Mouse (Mus musculus) testis, adult 2 months (tissue): ENCODE data around the gene Mapk8ip1. TPM values are rescaled to one million over a fixed set of nuclear protein-coding genes. Genes with fewer than 3 reads are reported as not detected.
A peak's percentile ranks its signal among the peaks of the same experiment; 100 is the strongest.

Experiments
- H3K27ac ChIP-seq: fragments of 200-500 bp; 2 replicates; pipeline ENCODE4 v1.5.1; 2012; ENCODE audit warnings: low read depth, low read length; ENCODE audit not compliant: control insufficient read depth, insufficient read depth
- H3K27me3 ChIP-seq: fragments of 200-500 bp; 2 replicates; pipeline ENCODE4 v1.6.1; 2012; ENCODE audit warnings: mild to moderate bottlenecking, low read length, moderate library complexity; ENCODE audit not compliant: control insufficient read depth, insufficient read depth
- H3K36me3 ChIP-seq: fragments of 200-500 bp; 2 replicates; pipeline ENCODE4 v1.6.1; 2012; ENCODE audit warnings: mild to moderate bottlenecking, low read length; ENCODE audit not compliant: control insufficient read depth, insufficient read depth
- H3K4me1 ChIP-seq: fragments of 200-500 bp; 2 replicates; pipeline ENCODE4 v1.6.1; 2012; ENCODE audit warnings: low read length; ENCODE audit not compliant: control insufficient read depth, insufficient read depth
- H3K4me3 ChIP-seq: fragments of 200-500 bp; 2 replicates; pipeline ENCODE4 v1.5.1; 2012; ENCODE audit warnings: low read depth, mild to moderate bottlenecking, low read length, moderate library complexity, mixed read lengths; ENCODE audit not compliant: control insufficient read depth
- CTCF ChIP-seq: fragments of 200-500 bp; IDR thresholded peaks from 2 replicates; pipeline ENCODE4 v1.5.1; 2012; ENCODE audit warnings: low read depth, mild to moderate bottlenecking, inconsistent platforms, low read length, moderate library complexity; ENCODE audit not compliant: control insufficient read depth, insufficient read depth, insufficient replicate concordance
- POLR2A ChIP-seq: fragments of 200-500 bp; IDR thresholded peaks from 2 replicates; pipeline ENCODE4 v1.6.1; 2012; ENCODE audit warnings: low read depth, mild to moderate bottlenecking, inconsistent platforms, low read length, moderate library complexity; ENCODE audit not compliant: control insufficient read depth
- polyA plus RNA-seq: library from polyadenylated mRNA; depleted of rRNA; stranded (reverse); fragments of >200 nt; gene quantifications from 2 replicates; pipeline ENCODE4 v1.2.3, GENCODE M21; 2012

The Mapk8ip1 gene
- polyA plus RNA-seq, 1 experiment: 23.2 TPM

DNA sequence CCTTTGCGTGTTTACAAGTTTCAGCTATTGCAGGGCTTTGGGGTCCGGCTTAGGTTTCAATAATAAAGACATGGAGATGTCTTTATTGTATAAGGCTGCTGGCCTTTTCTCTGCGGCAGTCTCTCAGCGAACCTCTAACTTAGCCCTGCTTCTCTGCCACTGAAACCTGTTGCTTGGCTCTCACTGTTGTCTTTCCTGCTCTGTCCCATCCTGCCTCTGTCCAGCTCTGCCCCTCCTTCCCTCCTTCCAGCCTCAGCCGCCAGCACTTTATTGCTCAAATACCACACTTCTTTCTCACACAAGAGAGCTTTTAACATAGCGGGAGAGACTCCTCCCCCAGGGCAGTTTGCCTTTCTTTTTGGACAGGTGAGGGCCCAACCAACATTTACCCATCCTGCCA, 39.4 kb upstream of the Mapk8ip1 start:
- Histone ChIP-seq H3K27ac (no peak overlapping the region), H3K4me3 (no peak overlapping the region)
- TF ChIP-seq POLR2A (no peak), CTCF (no peak)

DNA sequence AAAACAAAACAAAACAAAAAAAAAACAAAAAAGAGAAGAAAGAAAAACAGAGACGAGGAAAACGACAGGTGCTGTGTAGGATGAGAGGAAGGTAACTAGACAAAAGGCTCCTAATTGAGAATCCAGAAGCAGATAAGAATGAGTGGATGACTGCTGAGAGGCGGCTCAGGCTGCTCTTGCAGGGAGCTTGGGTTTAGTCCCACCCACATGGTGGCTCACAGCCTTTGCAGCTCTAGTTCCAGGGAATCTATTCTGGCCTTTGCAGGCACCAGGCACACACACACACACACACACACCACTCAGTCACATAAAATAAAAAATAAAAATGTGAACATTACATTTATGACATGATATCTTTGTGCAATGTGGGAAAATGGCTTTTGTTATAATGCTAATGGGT, 37.5 kb upstream of the Mapk8ip1 start:
- Histone ChIP-seq H3K36me3 (no peaks in the 10 kb centered on the region), H3K4me1 (peaks cover 7% of the 10 kb centered on the region), H3K27me3 (no peaks in the 10 kb centered on the region), H3K4me3 (no peak overlapping the region), H3K27ac (no peak overlapping the region)
- no peak for TF ChIP-seq CTCF
- no peak for TF ChIP-seq POLR2A

More for the DNA sequence above, 39.4 kb upstream of the Mapk8ip1 start:
- H3K36me3 ChIP-seq: no peaks in the 10 kb centered on the region
- H3K4me1 ChIP-seq: peaks cover 11% of the 10 kb centered on the region
- no peaks in the 10 kb centered on the region for H3K27me3 ChIP-seq

DNA sequence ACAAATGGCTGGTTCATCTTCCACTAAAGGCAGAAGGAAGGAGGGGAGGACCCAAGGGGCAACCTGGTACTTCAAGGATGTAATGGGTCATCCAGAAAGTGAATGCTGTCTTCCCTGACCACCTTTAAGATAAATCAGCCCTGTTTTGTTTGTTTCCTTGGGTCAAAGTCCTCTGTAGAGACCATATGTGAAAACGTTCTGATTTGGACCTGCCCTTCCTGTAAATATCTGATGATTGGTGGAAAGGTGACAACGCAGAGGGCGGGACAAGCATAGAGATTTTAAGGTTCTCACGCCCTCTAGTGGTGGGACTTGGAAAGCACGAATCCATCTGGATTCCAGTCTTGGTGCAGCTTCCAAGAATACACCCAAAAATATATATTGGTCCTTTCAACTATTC, 36.8 kb upstream of the Mapk8ip1 start:
- H3K27me3 ChIP-seq: no peaks in the 10 kb centered on the region
- H3K4me3 ChIP-seq: no peak overlapping the region
- H3K27ac ChIP-seq: no peak overlapping the region
- peaks cover 7% of the 10 kb centered on the region for H3K4me1 ChIP-seq
- TF ChIP-seq POLR2A (no peak), CTCF (peak; percentile 32; the same call in 1 of the 2 replicates)
- H3K36me3 ChIP-seq: no peaks in the 10 kb centered on the region

DNA sequence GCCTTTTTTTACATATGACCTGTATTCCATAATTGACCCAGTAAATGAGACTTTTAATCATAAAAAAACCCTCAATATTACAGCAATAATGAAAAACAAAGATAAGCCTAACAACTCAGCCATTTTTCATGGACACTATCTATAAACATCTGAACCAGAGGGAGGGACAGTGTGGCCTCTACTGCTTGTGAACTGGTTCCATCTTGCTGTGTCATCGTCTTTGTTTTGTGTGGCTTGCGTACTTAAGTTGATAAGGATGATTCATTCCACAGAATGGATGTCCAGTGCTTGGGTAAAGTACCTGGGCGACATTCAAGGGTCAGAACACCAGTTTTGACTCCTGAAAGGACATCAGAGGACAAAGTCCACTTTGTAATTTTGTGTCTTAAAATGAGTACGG, 36.3 kb upstream of the Mapk8ip1 start:
- TF ChIP-seq CTCF (no peak), POLR2A (no peak)
- H3K36me3 ChIP-seq: no peaks in the 10 kb centered on the region
- H3K27ac ChIP-seq: no peak overlapping the region
- H3K27me3 ChIP-seq: no peaks in the 10 kb centered on the region
- peaks cover 9% of the 10 kb centered on the region for H3K4me1 ChIP-seq
- no peak overlapping the region for H3K4me3 ChIP-seq

DNA sequence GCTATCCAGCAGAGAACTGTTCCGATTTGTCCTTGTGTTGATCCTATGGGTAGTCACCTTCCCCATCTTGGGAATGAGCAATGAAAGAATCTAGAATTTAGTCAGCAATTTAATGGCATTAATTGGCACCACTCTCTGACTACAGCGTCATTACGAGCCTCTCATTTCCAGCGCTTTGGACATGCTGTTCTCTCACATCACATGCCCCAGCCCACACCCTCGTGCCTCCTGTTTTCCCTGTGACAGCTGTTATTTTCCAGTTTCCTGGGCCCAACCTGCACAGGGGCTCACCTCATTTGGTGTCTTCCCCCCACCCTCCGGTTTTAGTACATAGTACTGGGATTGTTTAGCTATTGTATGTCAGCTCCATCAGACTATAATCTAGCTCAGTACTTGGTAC, 34.0 kb upstream of the Mapk8ip1 start:
- H3K4me3 ChIP-seq: no peak overlapping the region
- H3K27ac ChIP-seq: 0 out of 2 replicates have a peak overlapping the region, but pooled peaks have one; percentile 26
- H3K27me3 ChIP-seq: no peaks in the 10 kb centered on the region
- H3K36me3 ChIP-seq: no peaks in the 10 kb centered on the region
- TF ChIP-seq POLR2A (no peak), CTCF (no peak)
- H3K4me1 ChIP-seq: peaks cover 17% of the 10 kb centered on the region

DNA sequence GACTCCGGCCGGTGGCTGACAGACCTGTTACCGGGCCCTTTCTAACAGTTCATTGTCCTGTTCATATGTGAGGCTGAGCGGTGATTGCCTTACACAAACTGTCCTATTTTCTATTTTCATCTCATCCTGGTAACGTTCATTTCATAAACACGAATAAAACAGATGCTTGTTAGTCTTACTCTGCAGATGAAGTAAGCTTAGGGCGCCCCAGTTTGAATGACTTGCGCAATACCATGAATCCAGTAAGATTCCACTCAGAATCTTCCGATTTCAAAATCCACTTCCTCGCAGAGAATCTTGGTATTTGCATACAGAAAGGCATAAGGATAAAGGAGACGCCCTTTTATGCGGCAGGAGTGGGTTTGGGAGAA, 33.3 kb upstream of the Mapk8ip1 start:
- Histone ChIP-seq H3K27me3 (no peaks in the 10 kb centered on the region), H3K36me3 (no peaks in the 10 kb centered on the region), H3K27ac (peak overlapping the region; percentile 58; the same call in 1 of the 2 replicates), H3K4me1 (peaks cover 17% of the 10 kb centered on the region), H3K4me3 (peak overlapping the region; percentile 86)
- TF ChIP-seq POLR2A: no peak
- no peak for TF ChIP-seq CTCF

DNA sequence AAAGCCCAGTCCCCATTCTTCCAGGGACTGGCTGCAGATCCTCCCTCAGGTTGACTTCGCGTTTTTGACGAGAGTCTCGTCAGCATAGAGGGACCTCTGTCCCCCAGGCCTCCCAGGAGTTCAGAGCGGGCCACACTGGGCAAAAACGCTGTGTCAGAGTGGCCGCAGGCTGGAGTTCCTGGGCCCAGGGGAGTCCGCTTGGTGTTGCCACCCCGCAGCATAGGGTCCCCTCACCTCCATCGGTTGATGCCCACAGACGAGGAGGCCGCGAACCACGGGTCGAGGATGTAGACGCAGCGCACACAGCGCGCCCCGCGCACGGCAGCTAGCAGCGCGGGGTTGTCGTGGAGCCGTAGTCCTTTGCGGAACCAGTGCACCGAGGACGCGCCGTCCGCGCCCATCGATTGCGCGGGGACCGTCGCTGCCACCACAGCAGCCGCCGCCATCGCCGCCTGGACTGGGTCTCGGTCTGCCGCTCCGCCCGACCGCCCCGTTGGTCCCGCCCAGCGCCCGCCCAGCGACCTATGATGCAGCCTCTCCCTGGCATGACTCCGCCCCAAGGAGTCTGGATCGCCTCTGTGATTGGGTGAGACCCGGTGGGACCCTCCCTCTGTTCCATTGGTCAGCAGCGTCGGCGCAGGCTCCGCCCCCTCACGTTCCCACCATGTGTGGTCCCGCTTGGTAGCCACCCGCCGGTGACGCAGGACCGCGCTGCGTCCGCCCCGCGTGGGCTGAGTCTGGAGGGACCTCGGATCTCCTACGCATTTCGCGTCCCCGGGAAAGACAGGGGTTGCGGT, 32.7 kb upstream of the Mapk8ip1 start, which contains the start of gene Cry2:
TSS of gene Cry2 (minus strand) at position 466 of the 797 bp plus-strand sequence.
- TF ChIP-seq CTCF (no peak), POLR2A (peak; percentile 95)
- H3K36me3 ChIP-seq: no peaks in the 10 kb centered on the region
- H3K4me1 ChIP-seq: peaks cover 17% of the 10 kb centered on the region
- peak within 1 kb of the TSS; percentile 97 for H3K4me3 ChIP-seq
- peak within 1 kb of the TSS; percentile 87 for H3K27ac ChIP-seq
- H3K27me3 ChIP-seq: no peaks in the 10 kb centered on the region
